Mouse (Mus musculus) olfactory bulb, adult 2 months (tissue): ENCODE measurements around the gene Jak2. TPM values are rescaled to one million over a fixed set of nuclear protein-coding genes. Genes with fewer than 3 reads are reported as not detected.

Experiments
- H3K27ac ChIP-seq: fragments of 200-500 bp; 2 replicates; pipeline ENCODE4 v1.5.1; 2012; ENCODE audit warnings: low read depth, low read length; ENCODE audit not compliant: insufficient read depth
- H3K4me1 ChIP-seq: fragments of 200-500 bp; 2 replicates; pipeline ENCODE4 v1.6.1; 2012; ENCODE audit warnings: low read length; ENCODE audit not compliant: control insufficient read depth, insufficient read depth
- H3K4me3 ChIP-seq: fragments of 200-500 bp; 2 replicates; pipeline ENCODE4 v1.5.1; 2012; ENCODE audit warnings: mild to moderate bottlenecking, low read depth, low read length, moderate library complexity; ENCODE audit not compliant: insufficient read depth
- CTCF ChIP-seq: fragments of 200-500 bp; IDR thresholded peaks from 2 replicates; pipeline ENCODE4 v1.5.1; 2012; ENCODE audit warnings: low read depth, mild to moderate bottlenecking, low read length, moderate library complexity; ENCODE audit not compliant: insufficient read depth
- POLR2A ChIP-seq: fragments of 200-500 bp; IDR thresholded peaks from 2 replicates; pipeline ENCODE4 v1.6.1; 2012; ENCODE audit warnings: mild to moderate bottlenecking, low read depth, low read length, moderate library complexity; ENCODE audit not compliant: insufficient read depth
- WGBS: fragments of 180-500 bp; shearing (Covaris S2); methylation state at CpG from one replicate; pipeline ENCODE4 v1.1.7; 2018; 5-methylcytosine and 5-hydroxymethylcytosine counted together
- polyA plus RNA-seq: library from polyadenylated mRNA; stranded (reverse); fragments of >200 nt; gene quantifications from 2 replicates; pipeline ENCODE4 v1.2.4, GENCODE M21; 2012; ENCODE audit warnings: low replicate concordance; ENCODE audit not compliant: missing spikeins, insufficient read depth, insufficient read length

Gene Jak2
- polyA plus RNA-seq, 1 experiment: not detected

DNA sequence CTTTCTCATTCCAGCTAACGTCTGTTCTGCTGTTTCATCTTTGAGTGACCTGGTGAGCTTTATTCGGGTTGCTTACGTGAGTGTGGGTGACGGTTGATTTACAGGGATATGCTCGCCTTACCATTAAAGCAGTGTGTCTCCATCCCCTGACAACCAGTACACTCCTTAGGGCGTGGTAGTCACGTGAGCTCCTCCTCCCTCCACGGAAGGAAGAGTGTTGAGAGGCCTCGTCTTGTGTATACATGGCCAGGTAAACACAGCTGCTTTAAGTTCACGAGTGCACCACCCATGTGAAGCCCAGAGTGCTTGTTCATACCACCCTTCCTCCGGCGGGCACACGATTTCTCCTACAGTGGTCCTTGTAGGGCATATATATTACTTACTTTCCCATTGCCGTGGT is 39.9 kb downstream of the Jak2 start:
- Histone ChIP-seq H3K4me3 (no peak overlapping the region), H3K4me1 (peaks cover 7% of the 10 kb centered on the region), H3K27ac (no peak overlapping the region)
- WGBS: 84% methylated on average over 14 of the region's 14 CpGs
- no peak for TF ChIP-seq CTCF
- no peak for TF ChIP-seq POLR2A

DNA sequence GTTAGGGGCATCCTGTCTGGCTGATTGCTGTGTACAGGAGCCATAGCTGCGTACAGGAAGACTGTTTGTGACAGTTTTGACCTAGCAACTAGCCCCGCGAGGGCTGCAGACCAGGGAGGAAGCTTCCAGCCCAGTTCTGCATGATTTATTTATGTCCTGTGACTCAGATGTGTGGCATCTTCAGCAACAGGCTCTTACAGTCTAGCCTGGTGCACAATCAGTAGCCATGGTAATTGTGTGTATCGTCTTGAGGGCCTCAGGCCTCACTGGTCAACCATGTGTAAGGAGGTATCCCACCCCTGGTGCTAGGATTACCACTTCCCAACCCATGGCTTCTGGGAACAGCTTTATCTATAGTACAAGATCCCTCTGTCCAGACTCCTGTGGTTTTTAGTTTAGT is 40.9 kb downstream of the Jak2 start:
- no peak overlapping the region for H3K27ac ChIP-seq
- 69% methylated on average over 4 of the region's 4 CpGs for WGBS
- H3K4me3 ChIP-seq: no peak overlapping the region
- no peak for TF ChIP-seq POLR2A
- no peak for TF ChIP-seq CTCF
- H3K4me1 ChIP-seq: peaks cover 5% of the 10 kb centered on the region

DNA sequence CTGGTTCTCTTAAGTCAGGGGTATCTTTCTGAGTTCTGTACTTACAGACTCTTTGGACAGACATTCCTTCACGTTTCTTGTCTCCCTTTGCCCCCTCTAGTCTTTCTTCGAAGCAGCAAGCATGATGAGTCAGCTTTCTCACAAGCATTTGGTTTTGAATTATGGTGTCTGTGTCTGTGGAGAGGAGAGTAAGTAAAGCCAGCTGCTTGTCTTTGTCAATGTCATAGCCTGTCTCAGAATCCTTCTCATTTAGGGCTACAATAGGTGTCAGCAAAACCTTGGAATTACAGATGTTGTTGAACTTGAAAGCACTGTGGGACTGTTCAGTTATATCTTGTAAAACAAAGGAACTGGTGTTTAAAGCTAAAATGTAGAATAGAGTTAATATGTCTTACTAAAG is 43.1 kb downstream of the Jak2 start:
- WGBS: 54% methylated on average over 2 of the region's 2 CpGs
- Histone ChIP-seq H3K4me1 (peaks cover 5% of the 10 kb centered on the region), H3K27ac (no peak overlapping the region), H3K4me3 (no peak overlapping the region)
- TF ChIP-seq CTCF (no peak), POLR2A (no peak)

DNA sequence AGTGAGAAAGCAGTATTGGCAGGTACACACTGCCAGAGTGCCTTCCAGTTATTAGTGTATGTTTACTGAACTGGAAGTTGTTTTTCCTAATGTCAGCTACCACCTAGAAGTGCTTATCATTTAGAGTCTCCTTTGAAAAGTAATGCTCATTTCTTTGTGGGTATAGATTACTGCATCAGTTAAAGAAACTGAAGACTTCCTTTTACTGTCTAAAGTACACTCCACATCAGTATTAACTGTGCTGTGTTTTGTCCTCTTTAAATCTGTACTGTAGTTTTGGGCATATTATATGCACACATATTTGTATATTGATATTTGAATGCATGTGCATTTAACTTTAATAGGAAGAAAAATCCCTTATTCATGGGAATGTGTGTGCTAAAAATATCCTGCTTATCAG is 44.5 kb downstream of the Jak2 start:
- H3K4me3 ChIP-seq: no peak overlapping the region
- peaks cover 5% of the 10 kb centered on the region for H3K4me1 ChIP-seq
- no peak overlapping the region for H3K27ac ChIP-seq
- TF ChIP-seq CTCF (no peak), POLR2A (no peak)

DNA sequence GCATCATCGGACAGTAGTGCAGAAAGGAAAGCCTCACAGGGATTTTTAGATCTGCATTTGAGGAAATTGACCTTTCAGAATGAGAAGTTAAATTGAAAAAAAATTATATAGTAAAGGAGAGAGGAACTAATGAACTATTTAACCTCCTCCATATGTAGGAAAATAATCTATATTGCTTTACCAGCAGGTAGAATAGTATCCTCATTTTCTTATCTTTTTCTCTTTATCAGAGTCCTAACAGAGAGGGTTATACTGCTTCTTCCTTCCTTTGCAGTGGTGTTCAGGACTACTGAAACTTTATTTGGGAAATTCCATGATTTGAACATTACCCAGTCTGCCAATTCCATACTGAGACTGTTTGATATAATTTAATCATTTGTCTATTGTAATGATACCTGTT is 45.7 kb downstream of the Jak2 start:
- H3K4me1 ChIP-seq: peaks cover 2% of the 10 kb centered on the region
- no peak overlapping the region for H3K4me3 ChIP-seq
- TF ChIP-seq CTCF (no peak), POLR2A (no peak)
- WGBS: 96% methylated on average over 1 of the region's 1 CpGs
- no peak overlapping the region for H3K27ac ChIP-seq

DNA sequence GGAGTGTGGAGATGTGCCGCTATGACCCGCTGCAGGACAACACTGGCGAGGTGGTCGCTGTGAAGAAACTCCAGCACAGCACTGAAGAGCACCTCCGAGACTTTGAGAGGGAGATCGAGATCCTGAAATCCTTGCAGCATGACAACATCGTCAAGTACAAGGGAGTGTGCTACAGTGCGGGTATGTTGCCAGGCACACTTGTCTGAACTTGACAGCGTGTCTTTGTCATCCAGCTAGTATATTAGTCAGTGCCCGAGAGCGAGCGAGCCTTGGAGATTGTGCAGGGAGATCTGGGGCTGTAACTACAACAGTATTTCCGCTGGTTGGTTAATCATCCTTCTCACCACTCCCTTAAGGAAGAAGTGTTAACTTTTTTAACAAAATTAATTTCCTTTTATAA is 49.3 kb downstream of the Jak2 start:
- Histone ChIP-seq H3K4me1 (no peaks in the 10 kb centered on the region), H3K27ac (no peak overlapping the region), H3K4me3 (no peak overlapping the region)
- WGBS: 81% methylated on average over 13 of the region's 13 CpGs
- TF ChIP-seq CTCF: no peak
- TF ChIP-seq POLR2A: no peak

DNA sequence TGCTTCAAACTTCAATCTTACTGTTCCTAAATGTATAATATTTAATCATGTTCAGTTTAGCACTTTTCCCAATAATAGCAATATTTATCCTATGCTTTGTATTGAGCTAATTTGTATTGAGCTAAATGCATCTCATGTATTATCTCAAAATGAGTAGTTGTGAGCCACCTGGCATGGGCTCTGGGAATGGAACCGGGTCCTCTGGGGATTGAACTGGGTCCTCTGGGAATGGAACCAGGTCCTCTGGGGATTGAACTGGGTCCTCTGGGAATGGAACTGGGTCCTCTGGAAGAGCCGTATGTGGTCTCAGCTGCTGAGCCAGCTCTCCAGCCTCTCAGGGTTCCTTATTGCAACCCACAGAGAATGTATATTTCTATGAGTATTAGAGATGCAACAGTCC is 50.5 kb downstream of the Jak2 start:
- 76% methylated on average over 2 of the region's 2 CpGs for WGBS
- H3K4me1 ChIP-seq: no peaks in the 10 kb centered on the region
- H3K4me3 ChIP-seq: no peak overlapping the region
- H3K27ac ChIP-seq: no peak overlapping the region
- TF ChIP-seq CTCF: no peak
- no peak for TF ChIP-seq POLR2A

DNA sequence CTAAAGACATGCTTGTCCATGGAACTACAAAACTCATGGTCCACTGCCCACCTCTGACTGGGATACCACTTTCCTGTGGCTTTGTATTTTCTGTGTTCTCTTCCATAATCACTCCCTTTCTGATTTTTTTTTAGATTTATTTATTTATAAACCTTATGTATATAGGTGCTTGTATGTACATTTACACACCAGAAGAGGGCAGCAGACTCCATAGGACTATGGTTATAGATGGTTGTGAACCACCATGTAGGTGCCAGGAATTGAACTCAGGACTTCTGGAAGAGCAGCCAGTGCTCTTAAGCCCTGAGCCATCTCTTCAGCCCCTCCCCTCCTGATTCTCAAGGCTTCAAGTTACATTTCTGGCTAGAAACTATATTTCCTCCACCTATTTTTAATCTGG is 57.2 kb downstream of the Jak2 start:
- H3K4me3 ChIP-seq: no peak overlapping the region
- no peak overlapping the region for H3K27ac ChIP-seq
- no peak for TF ChIP-seq CTCF
- no peak for TF ChIP-seq POLR2A
- H3K4me1 ChIP-seq: no peaks in the 10 kb centered on the region

DNA sequence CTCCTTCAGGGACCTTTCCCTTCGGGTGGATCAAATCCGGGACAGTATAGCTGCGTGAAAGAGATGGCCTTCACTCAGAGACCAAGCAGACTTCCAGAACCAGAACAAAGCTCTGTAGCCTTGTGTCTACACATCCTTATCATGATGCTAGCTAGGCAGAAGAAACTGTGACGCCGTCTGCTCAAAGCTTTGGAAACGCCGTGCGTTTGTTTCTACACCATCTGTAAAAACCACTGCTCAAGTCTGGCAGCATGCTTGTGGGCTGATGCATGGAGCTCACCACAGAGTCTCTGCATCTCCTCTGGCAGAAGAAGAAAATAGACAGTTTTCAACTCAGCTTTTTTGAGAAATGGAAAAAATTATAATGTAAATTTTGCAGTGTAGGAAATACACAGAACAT is 60.2 kb downstream of the Jak2 start:
- Histone ChIP-seq H3K27ac (no peak overlapping the region), H3K4me3 (no peak overlapping the region), H3K4me1 (no peaks in the 10 kb centered on the region)
- TF ChIP-seq POLR2A (no peak), CTCF (no peak)
- WGBS: 84% methylated on average over 8 of the region's 8 CpGs

DNA sequence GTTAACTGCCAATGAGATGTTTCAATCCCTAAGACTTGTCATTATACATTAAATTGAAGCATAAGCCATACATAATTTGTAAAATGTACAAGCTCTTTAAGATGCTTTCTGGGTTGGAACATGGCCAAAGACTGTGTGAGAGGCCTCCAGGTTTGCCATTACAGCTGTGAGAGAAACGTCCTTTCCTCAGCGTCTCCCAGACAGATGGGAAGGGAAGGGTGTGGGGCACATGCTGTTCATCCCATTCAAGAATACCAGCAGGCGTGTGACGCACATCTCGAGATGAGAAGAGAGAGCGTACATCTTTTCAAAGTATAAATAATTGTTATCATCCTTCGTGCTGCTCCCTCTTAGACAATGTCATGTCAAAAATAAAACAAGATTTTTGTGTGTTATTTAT is 61.0 kb downstream of the Jak2 start:
- Histone ChIP-seq H3K4me3 (no peak overlapping the region), H3K4me1 (no peaks in the 10 kb centered on the region), H3K27ac (no peak overlapping the region)
- no peak for TF ChIP-seq CTCF
- TF ChIP-seq POLR2A: no peak
- WGBS: 57% methylated on average over 7 of the region's 7 CpGs
